Mouse (Mus musculus) lung, postnatal 0 days (tissue): ENCODE measurements around the gene Ccdc3. TPM values are rescaled to one million over a fixed set of nuclear protein-coding genes. Genes with fewer than 3 reads are reported as not detected.
A peak's percentile ranks its signal among the peaks of the same experiment; 100 is the strongest.
"Not testable (repeated sequence)": the region's sequence is repeated elsewhere in the genome, so short reads cannot be mapped to it uniquely, and the experiment has no call there.

ENCODE experiments used
- ATAC-seq: fragments of 200-750 bp; cut with Nextera tagmentation; 2 replicates; pipeline ENCODE4 v1.8.0; 2017; ENCODE audit warnings: moderate library complexity
- DNase-seq: peaks from one replicate; pipeline ENCODE4 v3.0.0-alpha.2; 2016; ENCODE audit warnings: low spot score
- H3K27ac ChIP-seq: fragments of 300-500 bp; sonication (generic); 2 replicates; pipeline ENCODE4 v1.5.1; 2014; ENCODE audit warnings: antibody characterized with exemption, mild to moderate bottlenecking, low read length, mixed read lengths
- H3K27me3 ChIP-seq: fragments of 300-500 bp; sonication (generic); replicated peaks from 2 replicates; pipeline ENCODE4 v1.6.1; 2014; ENCODE audit warnings: low read length, mixed read lengths; ENCODE audit not compliant: insufficient read depth
- H3K36me3 ChIP-seq: fragments of 300-500 bp; sonication (generic); 2 replicates; pipeline ENCODE4 v1.6.1; 2014; ENCODE audit warnings: low read length, mixed read lengths; ENCODE audit not compliant: insufficient read depth
- H3K4me1 ChIP-seq: fragments of 300-500 bp; sonication (generic); 2 replicates; pipeline ENCODE4 v1.6.1; 2014; ENCODE audit warnings: antibody characterized with exemption, low read depth, low read length, mixed read lengths; ENCODE audit not compliant: insufficient read depth
- H3K4me2 ChIP-seq: fragments of 300-500 bp; sonication (generic); replicated peaks from 2 replicates; pipeline ENCODE4 v1.6.1; 2014; ENCODE audit warnings: low read depth, mild to moderate bottlenecking, low read length, moderate library complexity, mixed read lengths
- H3K4me3 ChIP-seq: fragments of 300-500 bp; sonication (generic); 2 replicates; pipeline ENCODE4 v1.5.1; 2014; ENCODE audit warnings: low read depth, low read length
- H3K9ac ChIP-seq: fragments of 300-500 bp; sonication (generic); replicated peaks from 2 replicates; pipeline ENCODE4 v1.6.1; 2014; ENCODE audit warnings: low read depth, mild to moderate bottlenecking
- H3K9me3 ChIP-seq: fragments of 300-500 bp; sonication (generic); 2 replicates; pipeline ENCODE4 v1.6.1; 2016; ENCODE audit warnings: low read length, mixed read lengths
- CTCF ChIP-seq: IDR thresholded peaks from 2 replicates; pipeline ENCODE4 v1.5.1; 2016; ENCODE audit warnings: antibody characterized with exemption, mild to moderate bottlenecking
- EP300 ChIP-seq: IDR thresholded peaks from 2 replicates; pipeline ENCODE4 v1.6.1; 2016; ENCODE audit warnings: antibody characterized with exemption, mild to moderate bottlenecking, control low read depth
- WGBS: fragments of 180-500 bp; shearing (Covaris S2); extraction: QIAGEN DNeasy Blood & Tissue Kit; methylation state at CpG from one replicate; pipeline ENCODE4 v1.1.7; 2014; 5-methylcytosine and 5-hydroxymethylcytosine counted together
- polyA plus RNA-seq: library from polyadenylated mRNA; unstranded; fragments of >200 nt; fragmentation: Nextera tagmentation; extraction: Ambion mirVana; gene quantifications from 2 replicates; pipeline ENCODE4 v1.2.1, GENCODE M21; 2015

The Ccdc3 gene
- polyA plus RNA-seq: 6.5 TPM in 2 replicates

DNA sequence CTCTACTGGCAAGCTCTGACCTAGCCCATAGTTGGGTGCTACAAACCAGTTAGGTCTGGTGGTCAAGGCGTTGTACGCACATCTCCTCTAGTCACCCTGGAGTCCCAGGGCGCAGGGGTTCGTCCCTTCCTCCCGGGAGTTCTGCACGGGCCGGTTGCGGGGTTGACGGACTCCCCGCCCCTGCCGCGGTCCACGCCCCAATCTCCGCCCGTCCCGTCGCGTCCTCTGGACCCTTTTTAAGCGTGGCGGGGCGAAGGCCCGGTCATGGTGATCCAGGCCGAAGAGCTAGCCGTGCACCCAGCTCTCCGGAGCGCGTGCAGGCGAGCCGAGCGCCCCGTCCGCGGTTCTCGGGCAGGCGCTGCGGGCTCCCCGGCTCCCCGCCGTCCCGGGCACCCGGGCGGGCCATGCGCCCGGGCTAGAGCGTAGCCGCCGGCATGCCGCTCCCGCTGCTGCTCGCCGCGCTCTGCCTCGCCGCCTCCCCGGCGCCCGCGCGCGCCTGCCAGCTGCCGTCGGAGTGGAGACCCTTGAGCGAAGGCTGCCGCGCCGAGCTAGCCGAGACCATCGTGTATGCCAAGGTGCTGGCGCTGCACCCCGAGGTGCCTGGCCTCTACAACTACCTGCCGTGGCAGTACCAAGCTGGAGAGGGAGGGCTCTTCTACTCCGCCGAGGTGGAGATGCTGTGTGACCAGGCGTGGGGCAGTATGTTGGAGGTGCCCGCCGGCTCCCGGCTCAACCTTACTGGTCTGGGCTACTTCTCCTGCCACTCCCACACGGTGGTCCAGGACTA, at the start of gene Ccdc3:
Gene Ccdc3 (plus strand): TSS at position 277 of the 787 bp plus-strand sequence.
- ATAC-seq (peak; percentile 47), DNase-seq (no peak)
- no peak for TF ChIP-seq CTCF
- TF ChIP-seq EP300: no peak
- Histone ChIP-seq H3K27me3 (peaks cover 35% of the 10 kb centered on the region; the same call in 1 of the 2 replicates), H3K4me2 (peak within 1 kb of the TSS; percentile 71), H3K4me1 (no peaks in the 10 kb centered on the region), H3K27ac (no peak within 1 kb of the TSS), H3K9me3 (no peaks in the 10 kb centered on the region), H3K4me3 (peak within 1 kb of the TSS; percentile 41), H3K9ac (no peak within 1 kb of the TSS), H3K36me3 (no peaks in the 10 kb centered on the region)
- WGBS: under 1% methylated on average over 62 of the region's 78 CpGs

- WGBS: 100% methylated on average over 1 of the region's 4 CpGs
- not testable (repeated sequence) for H3K27me3 ChIP-seq, H3K4me1 ChIP-seq, ATAC-seq, H3K4me3 ChIP-seq, H3K27ac ChIP-seq, H3K4me2 ChIP-seq, H3K9me3 ChIP-seq, H3K36me3 ChIP-seq, H3K9ac ChIP-seq
- peak; percentile 61 for DNase-seq
- peak; percentile 69 for TF ChIP-seq CTCF
Measured at GRCm38 (mm10) chr2:5090385-5090784, 47.2 kb upstream of the Ccdc3 start.

- TF ChIP-seq EP300 (no peak), CTCF (no peak)
- H3K9me3 ChIP-seq: no peaks in the 10 kb centered on the region
- H3K4me1 ChIP-seq: no peaks in the 10 kb centered on the region
- no peak overlapping the region for H3K9ac ChIP-seq
- H3K4me2 ChIP-seq: no peak overlapping the region
- no peaks in the 10 kb centered on the region for H3K27me3 ChIP-seq
- no peaks in the 10 kb centered on the region for H3K36me3 ChIP-seq
- no peak overlapping the region for H3K27ac ChIP-seq
- DNase-seq: no peak
- WGBS: 88% methylated on average over 5 of the region's 5 CpGs
- no peak overlapping the region for H3K4me3 ChIP-seq
- no peak for ATAC-seq
Measured at GRCm38 (mm10) chr2:5094876-5095275, 42.7 kb upstream of the Ccdc3 start.

DNA sequence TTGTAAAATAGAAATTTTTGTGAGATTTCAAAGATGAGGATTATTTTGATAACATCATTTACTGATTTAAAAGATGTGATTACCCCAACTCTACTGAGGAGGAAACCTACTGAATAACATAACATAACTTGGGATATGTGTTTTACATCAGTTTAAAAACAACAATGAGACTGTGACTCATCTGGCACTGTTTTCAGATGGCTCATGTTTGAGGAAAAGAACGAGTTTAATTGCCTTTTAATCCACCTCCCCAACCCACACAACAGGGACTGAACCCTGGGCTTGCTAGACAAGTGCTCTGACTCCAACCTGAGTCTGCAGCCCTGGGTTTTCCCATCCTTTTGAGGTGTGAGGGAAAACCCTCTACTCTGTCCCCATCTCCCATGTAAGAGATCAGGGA, 42.3 kb upstream of the Ccdc3 start:
- Histone ChIP-seq H3K9ac (no peak overlapping the region), H3K27ac (no peak overlapping the region), H3K27me3 (no peaks in the 10 kb centered on the region), H3K9me3 (no peaks in the 10 kb centered on the region), H3K4me2 (no peak overlapping the region), H3K4me1 (no peaks in the 10 kb centered on the region), H3K36me3 (no peaks in the 10 kb centered on the region), H3K4me3 (no peak overlapping the region)
- TF ChIP-seq EP300: no peak
- TF ChIP-seq CTCF: no peak
- WGBS: 15% methylated on average over 1 of the region's 1 CpGs
- DNase-seq (no peak), ATAC-seq (no peak)

GRCm38 (mm10) chr2:5097786-5098445, 39.7 kb upstream of the Ccdc3 start:
- Histone ChIP-seq H3K36me3 (no peaks in the 10 kb centered on the region), H3K4me2 (peak overlapping the region; percentile 53), H3K27me3 (no peaks in the 10 kb centered on the region), H3K9me3 (no peaks in the 10 kb centered on the region), H3K9ac (0 out of 2 replicates have a peak overlapping the region, but pooled peaks have one; percentile 19), H3K27ac (no peak overlapping the region), H3K4me1 (no peaks in the 10 kb centered on the region), H3K4me3 (peak overlapping the region; percentile 12; the same call in 1 of the 2 replicates)
- 12% methylated on average over 20 of the region's 20 CpGs for WGBS
- DNase-seq (peak; percentile 31), ATAC-seq (no peak)
- TF ChIP-seq EP300 (no peak), CTCF (no peak)

GRCm38 (mm10) chr2:5099176-5099575, 38.4 kb upstream of the Ccdc3 start:
- Histone ChIP-seq H3K9ac (no peak overlapping the region), H3K4me1 (no peaks in the 10 kb centered on the region), H3K4me3 (no peak overlapping the region), H3K36me3 (no peaks in the 10 kb centered on the region), H3K27me3 (no peaks in the 10 kb centered on the region), H3K27ac (no peak overlapping the region), H3K4me2 (no peak overlapping the region), H3K9me3 (no peaks in the 10 kb centered on the region)
- no peak for ATAC-seq
- no peak for DNase-seq
- WGBS: 75% methylated on average over 6 of the region's 6 CpGs
- TF ChIP-seq EP300 (no peak), CTCF (no peak)
